Mouse (Mus musculus) liver, embryonic 13.5 days (tissue): ENCODE results near the gene Plch2. TPM values are rescaled to one million over a fixed set of nuclear protein-coding genes. Genes with fewer than 3 reads are reported as not detected.

Experiments used
- ATAC-seq: fragments of 200-750 bp; cut with Nextera tagmentation; 2 replicates; pipeline ENCODE4 v1.8.0; 2017; ENCODE audit warnings: low read depth, mild to moderate bottlenecking, moderate number of reproducible peaks, moderate library complexity
- DNase-seq: peaks from one replicate; pipeline ENCODE4 v3.0.0; 2022
- H3K27ac ChIP-seq: fragments of 300-500 bp; sonication (generic); 2 replicates; pipeline ENCODE4 v1.5.1; 2015; ENCODE audit warnings: moderate library complexity, mild to moderate bottlenecking, inconsistent platforms
- H3K27me3 ChIP-seq: fragments of 300-500 bp; sonication (generic); 2 replicates; pipeline ENCODE4 v1.6.1; 2015; ENCODE audit warnings: mild to moderate bottlenecking, inconsistent platforms
- H3K36me3 ChIP-seq: fragments of 300-500 bp; sonication (generic); 2 replicates; pipeline ENCODE4 v1.6.1; 2015; ENCODE audit warnings: mild to moderate bottlenecking, inconsistent platforms
- H3K4me1 ChIP-seq: fragments of 300-500 bp; sonication (generic); replicated peaks from 2 replicates; pipeline ENCODE4 v1.6.1; 2015; ENCODE audit warnings: inconsistent platforms
- H3K4me2 ChIP-seq: fragments of 300-500 bp; sonication (generic); 2 replicates; pipeline ENCODE4 v1.6.1; 2015; ENCODE audit warnings: inconsistent platforms, mild to moderate bottlenecking, moderate library complexity
- H3K4me3 ChIP-seq: fragments of 300-500 bp; sonication (generic); replicated peaks from 2 replicates; pipeline ENCODE4 v1.5.1; 2015; ENCODE audit warnings: mild to moderate bottlenecking, inconsistent platforms
- H3K9ac ChIP-seq: fragments of 300-500 bp; sonication (generic); 2 replicates; pipeline ENCODE4 v1.6.1; 2015; ENCODE audit warnings: mild to moderate bottlenecking, inconsistent platforms
- H3K9me3 ChIP-seq: fragments of 300-500 bp; sonication (generic); replicated peaks from 2 replicates; pipeline ENCODE4 v1.6.1; 2016; ENCODE audit warnings: inconsistent platforms
- WGBS: fragments of 180-500 bp; shearing (Covaris S2); methylation state at CpG from one replicate; pipeline ENCODE4 v1.1.7; 2015; ENCODE audit not compliant: insufficient replicate concordance; 5-methylcytosine and 5-hydroxymethylcytosine counted together
- polyA plus RNA-seq: library from polyadenylated mRNA; unstranded; fragments of >200 nt; fragmentation: Nextera tagmentation; extraction: Ambion mirVana; gene quantifications from 2 replicates; pipeline ENCODE4 v1.2.1, GENCODE M21; 2015

Plch2 gene
- polyA plus RNA-seq, 1 experiment from 2014 or later = 0.08 TPM

- WGBS = 52% methylated on average over 11 of the region's 11 CpGs
- H3K9ac ChIP-seq = peak overlapping the region; percentile 99
- no peak for DNase-seq
- H3K27ac ChIP-seq = no peak overlapping the region
- ATAC-seq = no peak
- no peaks in the 10 kb centered on the region for H3K9me3 ChIP-seq
- H3K4me2 ChIP-seq = peak overlapping the region; percentile 81
- H3K4me3 ChIP-seq = peak overlapping the region; percentile 96
- H3K4me1 ChIP-seq = peaks cover 68% of the 10 kb centered on the region
- peaks cover 27% of the 10 kb centered on the region for H3K36me3 ChIP-seq
- H3K27me3 ChIP-seq = peaks cover 54% of the 10 kb centered on the region
Observed at GRCm38 (mm10) chr4:154963190-154963836, 93.3 kb downstream of the Plch2 start.

GRCm38 (mm10) chr4:154962683-154963082 lies 93.9 kb downstream of the Plch2 start:
- no peak for ATAC-seq
- no peak overlapping the region for H3K4me3 ChIP-seq
- peaks cover 20% of the 10 kb centered on the region for H3K36me3 ChIP-seq
- WGBS = 72% methylated on average over 7 of the region's 7 CpGs
- no peak overlapping the region for H3K9ac ChIP-seq
- peaks cover 61% of the 10 kb centered on the region for H3K27me3 ChIP-seq
- H3K4me2 ChIP-seq = no peak overlapping the region
- no peak for DNase-seq
- peaks cover 66% of the 10 kb centered on the region for H3K4me1 ChIP-seq
- no peak overlapping the region for H3K27ac ChIP-seq
- H3K9me3 ChIP-seq = no peaks in the 10 kb centered on the region

GRCm38 (mm10) chr4:154961911-154962310 lies 94.7 kb downstream of the Plch2 start:
- ATAC-seq (no peak), DNase-seq (no peak)
- WGBS = 24% methylated on average over 13 of the region's 13 CpGs
- H3K4me2 ChIP-seq = peak overlapping the region; percentile 61; the same call in 1 of the 2 replicates
- H3K27me3 ChIP-seq = peaks cover 68% of the 10 kb centered on the region
- peaks cover 59% of the 10 kb centered on the region for H3K4me1 ChIP-seq
- H3K9me3 ChIP-seq = no peaks in the 10 kb centered on the region
- peaks cover 14% of the 10 kb centered on the region for H3K36me3 ChIP-seq
- no peak overlapping the region for H3K9ac ChIP-seq
- H3K27ac ChIP-seq = no peak overlapping the region
- H3K4me3 ChIP-seq = peak overlapping the region; percentile 46

GRCm38 (mm10) chr4:154961226-154961738 lies 95.3 kb downstream of the Plch2 start:
- Histone ChIP-seq H3K4me3 (peak overlapping the region; percentile 46), H3K27me3 (peaks cover 75% of the 10 kb centered on the region), H3K4me1 (peaks cover 53% of the 10 kb centered on the region), H3K27ac (no peak overlapping the region), H3K36me3 (peaks cover 7% of the 10 kb centered on the region), H3K9ac (no peak overlapping the region), H3K9me3 (no peaks in the 10 kb centered on the region), H3K4me2 (peak overlapping the region; percentile 61)
- WGBS = under 1% methylated on average over 47 of the region's 47 CpGs
- no peak for DNase-seq
- ATAC-seq = no peak

GRCm38 (mm10) chr4:154960690-154961225 lies 95.8 kb downstream of the Plch2 start, which contains the start of gene Hes5:
Gene Hes5, plus strand, starts transcription at chr4:154960923.
- peaks cover 2% of the 10 kb centered on the region for H3K36me3 ChIP-seq
- peaks cover 80% of the 10 kb centered on the region for H3K27me3 ChIP-seq
- no peaks in the 10 kb centered on the region for H3K9me3 ChIP-seq
- H3K4me1 ChIP-seq = peaks cover 48% of the 10 kb centered on the region
- peak within 1 kb of the TSS; percentile 61 for H3K4me2 ChIP-seq
- no peak within 1 kb of the TSS for H3K9ac ChIP-seq
- peak within 1 kb of the TSS; percentile 46 for H3K4me3 ChIP-seq
- no peak within 1 kb of the TSS for H3K27ac ChIP-seq
- DNase-seq (no peak), ATAC-seq (no peak)
- 2% methylated on average over 55 of the region's 65 CpGs for WGBS

- WGBS = 23% methylated on average over 20 of the region's 20 CpGs
- H3K9ac ChIP-seq = no peak overlapping the region
- H3K36me3 ChIP-seq = no peaks in the 10 kb centered on the region
- H3K4me3 ChIP-seq = peak overlapping the region; percentile 46
- peaks cover 86% of the 10 kb centered on the region for H3K27me3 ChIP-seq
- H3K27ac ChIP-seq = no peak overlapping the region
- DNase-seq (no peak), ATAC-seq (no peak)
- H3K9me3 ChIP-seq = no peaks in the 10 kb centered on the region
- H3K4me1 ChIP-seq = peaks cover 42% of the 10 kb centered on the region
- peak overlapping the region; percentile 61 for H3K4me2 ChIP-seq
Observed at GRCm38 (mm10) chr4:154960021-154960689, 96.4 kb downstream of the Plch2 start.

- Histone ChIP-seq H3K27ac (no peak overlapping the region), H3K9ac (no peak overlapping the region), H3K9me3 (no peaks in the 10 kb centered on the region), H3K36me3 (no peaks in the 10 kb centered on the region), H3K27me3 (peaks cover 100% of the 10 kb centered on the region), H3K4me2 (peak overlapping the region; percentile 24; the same call in 1 of the 2 replicates), H3K4me3 (no peak overlapping the region), H3K4me1 (peaks cover 35% of the 10 kb centered on the region)
- 17% methylated on average over 8 of the region's 8 CpGs for WGBS
- no peak for DNase-seq
- no peak for ATAC-seq
Observed at GRCm38 (mm10) chr4:154958621-154959020, 98.0 kb downstream of the Plch2 start.

- H3K36me3 ChIP-seq = no peaks in the 10 kb centered on the region
- no peak overlapping the region for H3K9ac ChIP-seq
- 4% methylated on average over 15 of the region's 15 CpGs for WGBS
- H3K4me3 ChIP-seq = no peak overlapping the region; the same call in 1 of the 2 replicates
- H3K27me3 ChIP-seq = peaks cover 100% of the 10 kb centered on the region
- peak overlapping the region; percentile 24 for H3K4me2 ChIP-seq
- no peak for DNase-seq
- H3K4me1 ChIP-seq = peaks cover 31% of the 10 kb centered on the region
- no peak overlapping the region for H3K27ac ChIP-seq
- ATAC-seq = no peak
- no peaks in the 10 kb centered on the region for H3K9me3 ChIP-seq
Observed at GRCm38 (mm10) chr4:154958171-154958570, 98.4 kb downstream of the Plch2 start.

GRCm38 (mm10) chr4:154957289-154957993 lies 99.1 kb downstream of the Plch2 start:
- Histone ChIP-seq H3K4me2 (no peak overlapping the region), H3K4me3 (no peak overlapping the region), H3K36me3 (no peaks in the 10 kb centered on the region), H3K4me1 (peaks cover 26% of the 10 kb centered on the region), H3K9ac (no peak overlapping the region), H3K27ac (no peak overlapping the region), H3K9me3 (no peaks in the 10 kb centered on the region), H3K27me3 (peaks cover 100% of the 10 kb centered on the region)
- ATAC-seq = no peak
- no peak for DNase-seq
- 47% methylated on average over 13 of the region's 13 CpGs for WGBS

- no peak for ATAC-seq
- 28% methylated on average over 9 of the region's 9 CpGs for WGBS
- Histone ChIP-seq H3K9ac (no peak overlapping the region), H3K27ac (no peak overlapping the region), H3K4me3 (no peak overlapping the region), H3K27me3 (peaks cover 100% of the 10 kb centered on the region), H3K36me3 (no peaks in the 10 kb centered on the region), H3K9me3 (no peaks in the 10 kb centered on the region), H3K4me1 (peaks cover 22% of the 10 kb centered on the region), H3K4me2 (no peak overlapping the region)
- DNase-seq = no peak
Observed at GRCm38 (mm10) chr4:154956604-154957003, 100.0 kb downstream of the Plch2 start.
